Mouse (Mus musculus) cerebellum, adult 2 months (tissue): ENCODE data around the gene Cfap54.

ENCODE experiments used
- CTCF ChIP-seq: fragments of 200-500 bp; IDR thresholded peaks from 2 replicates; pipeline ENCODE4 v1.5.1; 2011; ENCODE audit warnings: low read depth, mild to moderate bottlenecking, control low read depth, low read length, moderate library complexity, borderline replicate concordance; ENCODE audit not compliant: insufficient read depth
- POLR2A ChIP-seq: fragments of 200-500 bp; IDR thresholded peaks from 2 replicates; pipeline ENCODE4 v1.6.1; 2011; ENCODE audit warnings: low read length, control low read depth, borderline replicate concordance; ENCODE audit not compliant: insufficient read depth

GRCm38 (mm10) chr10:92728723-92729122, 352.7 kb downstream of the Cfap54 start:
- TF ChIP-seq CTCF (no peak), POLR2A (no peak)
